Mouse (Mus musculus) lung, postnatal 10 days (tissue): ENCODE results near the gene Cenpn.

Experiments
- DNase-seq: peaks from one replicate; pipeline ENCODE4 v3.0.0; 2021

Gene Cenpn

DNA sequence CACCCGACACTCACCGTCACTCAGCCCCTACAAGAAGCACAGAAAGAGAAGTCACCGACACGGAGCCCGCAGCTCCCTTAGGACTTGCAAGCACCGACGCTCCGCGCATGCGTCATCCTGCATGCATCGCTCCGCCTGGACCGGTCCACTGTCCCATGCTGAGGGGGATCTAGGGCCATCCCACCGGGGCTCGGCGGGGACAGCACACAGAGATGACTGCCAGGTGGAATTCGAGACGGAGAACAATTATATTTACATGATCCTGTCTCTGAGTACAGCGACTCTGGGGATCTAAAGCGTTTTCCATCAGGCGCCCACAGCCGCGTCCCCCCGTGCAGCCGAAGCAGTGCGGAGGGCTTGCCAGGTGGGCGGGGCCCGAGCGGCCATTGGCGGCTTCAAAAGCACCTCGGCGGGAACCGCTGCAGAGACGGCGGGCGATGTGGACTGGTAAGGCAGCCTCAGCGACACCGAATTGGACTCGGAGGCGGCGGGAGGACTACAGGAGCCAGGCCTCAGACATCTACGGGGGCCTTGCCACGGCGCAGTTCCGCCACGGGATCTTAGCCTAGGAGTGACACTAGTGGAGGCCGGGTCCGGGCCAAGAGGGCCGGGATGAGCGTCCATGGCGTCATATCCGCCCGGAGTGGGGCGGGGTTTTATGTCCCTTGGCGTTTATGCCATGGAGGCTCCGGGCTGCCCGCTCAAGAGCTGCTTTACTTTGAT, at the start of gene Cenpn, which contains the start of gene Cmc2:
Gene Cenpn (plus strand): TSS at position 394 of the 723 bp plus-strand sequence.
Gene Cmc2 (minus strand): TSS at position 119 of the 723 bp plus-strand sequence.
- DNase-seq = peak; percentile 94

DNA sequence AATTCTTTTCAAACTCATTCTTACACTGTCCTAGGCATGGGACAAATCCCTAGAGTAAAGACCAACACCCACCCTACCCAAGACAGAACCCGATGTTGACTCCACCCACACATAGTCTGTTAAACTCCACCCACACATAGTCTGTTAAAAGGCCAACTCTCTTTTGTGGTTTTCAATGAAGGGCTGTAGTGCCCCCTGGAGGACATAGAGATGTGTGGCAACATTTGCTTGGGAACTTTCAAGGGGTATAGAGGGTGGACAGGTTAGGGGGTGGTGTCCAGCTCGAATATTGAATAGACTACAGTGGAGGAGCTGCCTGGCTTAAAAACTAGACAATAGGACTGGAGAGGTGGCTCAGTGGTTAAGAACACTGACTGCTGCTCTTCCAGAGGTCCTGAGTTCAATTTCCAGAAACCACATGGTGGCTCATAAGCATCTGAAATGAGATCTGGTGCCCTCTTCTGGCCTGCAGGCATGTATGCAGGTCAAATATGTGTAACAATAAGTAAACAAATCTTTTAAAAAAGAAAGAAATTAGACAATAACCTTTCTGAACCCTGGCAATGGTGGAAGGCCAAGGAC, 48.7 kb upstream of the Cenpn start:
- peak; percentile 35 for DNase-seq

DNA sequence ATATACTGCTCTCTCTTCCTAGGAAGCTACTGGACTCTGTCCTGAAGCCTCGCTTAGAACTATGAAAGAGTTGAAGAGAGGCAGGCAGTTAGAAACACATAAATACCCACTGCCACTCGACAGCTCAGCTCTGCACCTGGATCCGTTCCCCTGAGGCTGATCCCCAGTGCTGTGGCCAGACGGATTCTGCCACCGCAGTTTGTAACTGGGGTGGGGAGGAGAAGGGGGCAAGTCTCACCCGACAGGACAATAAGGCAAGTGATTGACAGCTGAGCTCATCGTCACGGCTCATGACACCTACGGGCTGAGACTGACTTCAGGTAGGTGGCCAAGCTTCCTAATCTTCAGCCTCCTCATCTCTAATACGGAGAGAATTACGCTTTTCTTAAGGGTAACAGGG, 47.9 kb upstream of the Cenpn start:
- no peak for DNase-seq

DNA sequence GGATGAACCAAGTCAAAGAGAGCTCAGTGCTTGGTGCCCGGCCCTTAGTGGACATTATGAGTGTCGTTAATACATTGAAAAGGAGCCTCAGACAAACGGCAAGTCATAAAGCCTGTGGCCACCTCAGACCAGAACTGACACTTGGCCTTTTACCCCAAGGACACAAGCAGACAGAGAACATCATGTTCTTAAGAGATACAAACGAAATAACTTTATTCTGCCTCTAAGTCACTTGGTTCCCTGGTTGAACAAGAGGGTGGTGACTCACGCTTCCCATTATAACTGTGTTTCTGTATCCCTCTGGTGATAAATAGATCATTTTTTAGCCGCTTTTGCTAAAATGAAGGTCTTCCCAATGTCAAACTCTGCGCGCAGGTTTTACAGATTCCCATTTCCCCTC, 47.5 kb upstream of the Cenpn start:
- DNase-seq = no peak

DNA sequence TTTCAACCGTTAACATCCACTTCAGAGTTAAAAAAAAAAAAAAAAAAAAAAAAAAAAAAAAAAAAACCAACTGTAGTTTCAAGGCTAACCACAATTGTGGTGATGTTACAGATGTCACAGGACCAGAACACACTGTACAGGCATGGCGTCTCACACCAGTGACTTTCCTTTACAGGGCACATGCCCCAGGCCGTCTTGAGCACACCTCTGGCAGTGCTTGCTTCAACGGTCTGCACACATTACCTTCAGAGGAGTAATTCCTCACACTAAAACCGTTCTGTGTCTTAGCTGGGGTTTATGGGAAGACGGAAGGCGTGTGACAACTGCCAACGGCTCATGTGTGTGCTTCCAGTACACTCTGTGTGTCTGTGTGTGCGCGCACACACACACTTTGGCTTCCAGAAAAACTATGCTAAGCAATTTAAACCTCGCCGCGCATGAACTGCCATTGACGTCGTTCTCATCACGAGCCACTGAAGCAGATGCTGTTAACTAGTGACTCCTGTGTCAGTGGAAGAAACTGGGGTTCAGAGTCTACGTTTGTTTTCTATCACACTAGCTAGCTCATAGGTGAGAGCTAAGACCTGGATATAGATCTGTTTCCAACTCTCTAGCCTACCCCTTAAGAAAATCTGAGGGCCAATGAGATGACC, 45.6 kb upstream of the Cenpn start:
- no peak for DNase-seq

DNA sequence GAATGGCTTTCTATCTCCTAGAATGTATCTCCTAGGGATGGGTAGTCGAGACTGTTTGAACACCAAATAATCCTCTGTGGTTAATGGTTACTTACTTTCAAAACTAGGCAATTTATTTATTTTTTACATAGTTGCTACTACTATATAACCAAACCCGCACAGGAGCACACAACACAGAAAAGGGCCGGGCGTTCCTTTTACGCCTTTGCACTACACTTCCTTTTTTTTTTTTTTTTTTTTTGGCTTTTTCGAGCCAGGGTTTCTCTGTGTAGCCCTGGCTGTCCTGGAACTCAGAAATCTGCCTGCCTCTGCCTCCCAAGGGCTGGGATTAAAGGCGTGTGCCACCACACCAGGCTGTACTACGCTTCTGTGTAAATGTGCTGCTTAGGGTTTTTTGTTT, 40.1 kb upstream of the Cenpn start:
- no peak for DNase-seq

DNA sequence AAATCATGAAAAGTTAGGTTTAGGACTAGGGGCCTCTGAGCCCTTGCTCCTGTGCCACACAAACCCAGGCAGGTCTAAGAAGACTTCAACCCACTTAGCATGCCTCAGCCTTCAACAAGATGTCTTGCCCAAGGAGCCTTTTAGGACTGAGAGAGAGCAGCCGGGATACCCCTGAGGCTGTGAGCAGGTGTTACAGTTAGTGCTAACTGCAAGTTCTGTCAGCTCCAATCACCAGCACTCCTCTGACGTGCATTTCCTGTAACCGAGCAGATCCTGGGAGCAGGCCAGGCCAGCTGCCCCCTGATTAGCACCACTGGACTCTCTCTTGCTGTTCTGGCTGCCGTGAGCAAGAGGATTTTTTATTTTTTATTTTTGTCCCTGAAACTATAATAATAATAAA, 33.7 kb upstream of the Cenpn start:
- DNase-seq = no peak

DNA sequence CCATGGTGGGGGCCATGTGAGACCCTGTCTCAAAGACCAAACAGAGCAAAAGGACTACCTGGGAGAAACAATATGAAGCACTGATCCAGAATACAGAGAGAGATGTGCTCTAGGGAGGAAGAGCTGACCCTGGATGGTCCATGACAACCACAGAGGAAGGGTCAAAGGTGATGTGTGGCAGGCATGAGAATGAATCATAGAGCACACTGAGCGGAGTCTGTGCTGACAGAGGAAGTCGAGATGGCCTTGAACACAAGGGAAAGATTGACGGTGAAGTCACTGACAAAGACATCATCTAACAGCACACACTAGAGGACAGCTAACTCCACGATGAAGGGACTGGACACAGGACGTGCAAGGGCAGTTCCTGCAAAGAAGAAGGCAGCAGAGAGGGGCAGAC, 30.1 kb upstream of the Cenpn start:
- no peak for DNase-seq

DNA sequence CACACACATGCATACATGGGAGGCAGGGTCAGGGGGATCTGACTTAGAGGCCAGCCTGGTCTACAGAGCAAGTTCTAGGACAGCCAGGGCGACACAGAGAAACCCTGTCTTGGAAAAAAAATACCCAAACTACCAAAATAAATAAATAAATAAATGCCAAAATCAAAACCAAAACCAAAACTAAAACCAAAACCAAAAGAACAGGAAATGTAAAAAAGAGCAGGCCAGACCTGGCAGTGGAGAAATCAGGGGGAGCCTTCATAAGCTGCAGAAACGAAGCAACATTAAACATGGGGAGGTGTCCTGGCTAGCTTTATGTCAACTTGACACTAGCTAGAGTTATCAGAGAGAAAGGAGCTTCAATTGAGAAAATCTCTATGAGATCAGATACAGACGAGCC, 29.4 kb upstream of the Cenpn start:
- no peak for DNase-seq

DNA sequence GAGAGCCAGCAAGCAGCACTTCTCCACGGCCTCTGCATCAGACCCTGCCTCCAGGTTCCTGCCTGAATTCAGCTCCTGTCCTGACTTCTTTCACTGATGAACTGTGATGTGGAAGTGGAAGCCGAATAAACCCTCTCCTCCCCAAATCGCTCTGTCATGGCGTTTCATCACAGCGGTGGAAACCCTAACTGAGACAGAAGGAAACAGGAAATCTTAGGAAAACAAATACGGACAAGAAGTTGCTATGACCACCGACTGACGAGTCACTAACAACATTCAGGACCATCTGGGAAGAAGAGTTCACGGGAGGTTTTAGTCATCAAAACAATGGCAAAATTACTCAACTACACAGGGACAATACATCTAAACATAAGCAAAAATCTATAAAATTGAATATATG, 28.9 kb upstream of the Cenpn start:
- DNase-seq = peak; percentile 13

DNA sequence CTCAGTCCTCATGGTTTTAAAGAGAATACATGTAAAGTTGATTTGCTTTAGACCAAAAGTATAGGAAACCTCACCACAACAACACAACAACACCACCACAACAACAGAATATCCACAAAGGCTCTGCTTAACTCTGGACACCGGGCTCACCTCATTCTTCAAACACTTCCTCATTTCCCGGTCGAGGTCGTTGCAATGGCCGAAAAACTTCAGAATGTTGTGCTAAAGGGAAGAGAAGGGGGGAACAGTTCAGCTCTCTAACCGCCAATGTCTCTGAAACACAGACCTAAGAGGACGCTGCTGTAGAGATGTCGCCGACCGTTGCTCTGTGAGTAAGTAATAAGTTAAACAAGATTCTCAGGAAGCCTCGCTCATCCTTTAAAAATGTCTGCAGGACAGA, 27.6 kb upstream of the Cenpn start:
- DNase-seq = no peak

DNA sequence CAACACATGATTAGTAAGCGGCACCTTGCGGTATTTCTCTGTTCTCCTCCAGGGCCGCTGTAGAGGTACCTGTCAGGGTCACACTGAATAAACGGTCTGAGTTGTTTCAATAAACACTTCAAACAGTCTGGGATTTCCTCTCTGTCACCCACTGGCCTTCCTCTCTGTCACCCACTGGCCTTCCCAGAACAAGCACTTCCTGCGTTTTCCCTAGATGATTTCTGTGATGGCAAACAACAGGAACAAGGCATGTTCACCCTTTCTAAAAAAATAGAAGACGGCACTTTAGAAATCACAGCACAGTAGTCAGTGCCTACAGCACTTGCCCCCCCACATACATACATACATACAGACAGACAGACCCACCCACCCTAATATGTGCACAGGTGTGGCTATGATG, 26.0 kb upstream of the Cenpn start:
- DNase-seq = no peak

DNA sequence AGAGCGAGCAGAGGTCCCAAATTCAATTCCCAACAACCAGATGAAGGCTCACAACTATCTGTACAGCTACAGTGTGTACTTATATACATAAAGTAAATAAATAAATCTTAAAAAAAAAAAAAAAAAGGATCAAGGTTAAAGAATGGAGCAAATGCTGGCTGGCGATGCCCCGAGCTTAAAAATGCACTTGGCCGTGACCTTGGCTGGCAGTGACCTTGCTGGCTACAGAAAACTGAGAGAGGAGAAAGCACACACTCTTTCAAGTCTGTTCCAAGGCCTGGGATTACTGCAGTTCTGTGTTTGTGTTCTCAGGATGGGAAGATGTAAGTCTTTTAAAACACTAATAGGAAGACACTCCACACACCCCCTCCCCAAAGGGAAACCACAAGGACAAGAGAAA, 16.8 kb upstream of the Cenpn start:
- no peak for DNase-seq

DNA sequence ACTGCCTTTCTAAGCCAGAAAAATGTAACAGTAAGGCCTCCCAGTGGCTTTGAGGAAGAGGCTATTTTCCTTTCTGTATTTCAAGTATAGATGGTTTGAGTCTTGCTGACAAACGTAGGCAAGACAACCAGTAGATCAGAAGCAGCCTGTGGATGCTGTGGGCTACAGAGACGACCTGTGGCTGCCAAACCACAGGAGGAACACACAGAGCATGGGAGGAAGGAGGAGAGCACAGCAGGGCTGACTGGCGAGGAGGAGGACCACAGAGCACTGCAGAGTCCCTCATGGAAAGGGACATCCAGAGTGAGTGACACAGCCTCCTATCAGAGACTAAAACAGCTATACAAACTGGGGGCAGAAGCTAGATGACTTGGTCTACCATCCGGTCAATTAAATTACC, 16.3 kb upstream of the Cenpn start:
- DNase-seq = no peak

DNA sequence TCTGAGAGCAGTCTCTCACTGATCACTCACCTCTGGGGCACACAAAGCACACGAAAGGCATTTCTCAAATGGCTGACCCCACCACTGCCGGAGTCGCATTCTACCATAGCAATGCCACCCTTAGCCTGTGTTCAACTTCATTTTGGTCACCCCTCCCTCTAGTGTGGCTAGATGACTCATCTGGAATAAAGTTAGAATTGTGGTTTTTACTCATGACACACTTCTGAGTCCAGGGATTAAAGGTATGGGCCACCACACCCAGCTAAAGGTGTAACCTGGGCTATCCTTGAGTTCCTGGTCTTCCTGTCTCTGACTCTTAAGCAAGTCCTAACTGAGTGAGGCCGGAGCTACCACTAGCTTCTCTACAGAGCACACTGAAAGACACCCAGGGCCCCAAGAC, 15.7 kb upstream of the Cenpn start:
- DNase-seq = no peak

DNA sequence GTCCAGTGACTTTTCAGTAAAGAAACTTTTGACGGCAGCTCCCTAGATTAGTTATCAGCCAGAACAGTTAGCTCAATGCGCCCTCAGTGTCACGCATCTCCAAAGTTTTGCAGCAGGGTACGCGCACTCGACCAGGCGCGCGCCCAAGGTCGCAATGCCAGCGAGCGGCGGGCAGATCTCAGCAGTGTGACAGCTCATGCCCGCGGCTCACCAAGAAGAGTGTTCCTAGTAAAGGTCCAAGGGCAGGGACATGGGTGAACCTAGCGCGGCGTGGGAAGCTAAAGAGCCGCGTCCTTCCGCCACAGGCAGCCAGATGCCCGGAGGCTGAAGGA, 559 bp upstream of the Cenpn start:
- no peak for DNase-seq

DNA sequence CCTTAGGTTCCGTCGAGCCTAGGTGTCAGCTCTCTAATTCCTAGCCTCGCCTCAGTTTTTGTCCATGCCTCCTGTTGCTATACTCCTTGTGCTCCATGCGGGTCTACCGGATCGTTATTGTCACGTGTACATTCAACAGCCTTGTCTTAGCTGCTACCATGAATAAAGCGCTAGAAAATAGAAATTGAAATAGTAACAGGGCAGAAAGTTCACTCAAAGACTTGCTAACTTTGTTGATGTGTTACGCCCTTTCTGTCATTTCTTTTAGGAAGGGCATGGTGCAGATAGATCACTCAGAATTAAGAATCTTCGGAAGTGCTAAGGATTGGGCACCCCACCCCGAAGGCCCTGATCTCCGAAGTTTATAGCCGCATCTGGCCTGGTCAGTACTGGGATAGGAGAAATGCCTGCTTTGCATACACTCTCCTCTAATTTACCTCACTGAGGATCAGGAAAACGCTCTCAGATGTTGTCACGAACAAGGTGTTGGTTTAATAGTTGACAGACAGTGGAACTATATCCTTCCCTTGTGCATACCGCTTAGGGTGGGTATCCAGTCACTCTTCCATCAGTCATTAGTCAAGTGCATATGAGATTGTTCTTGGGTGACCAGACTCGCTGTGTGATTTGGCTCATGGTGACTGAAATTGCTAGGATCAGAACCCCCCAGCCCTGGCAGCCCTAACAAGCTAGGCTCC, 679 bp downstream of the Cenpn start:
- no peak for DNase-seq

DNA sequence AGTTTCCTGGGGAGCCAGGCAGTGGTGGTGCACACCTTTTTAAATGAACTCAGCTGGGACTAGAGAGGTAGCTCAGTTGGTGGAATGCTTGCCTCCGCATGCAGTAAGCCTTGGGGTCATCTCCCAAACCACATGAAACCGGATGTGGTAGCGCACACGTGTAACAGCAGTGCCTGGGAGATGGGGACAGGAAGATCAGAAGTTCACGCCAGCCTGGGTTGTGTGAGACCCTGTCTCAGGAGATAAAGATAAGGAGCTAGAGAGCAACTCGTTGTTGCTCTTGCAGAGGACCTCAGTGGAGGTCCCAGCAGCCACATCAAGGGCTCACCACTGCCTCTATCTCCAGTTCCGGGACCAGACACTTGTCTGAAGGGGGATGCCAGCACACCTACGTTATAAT, 2.0 kb downstream of the Cenpn start:
- DNase-seq = no peak

DNA sequence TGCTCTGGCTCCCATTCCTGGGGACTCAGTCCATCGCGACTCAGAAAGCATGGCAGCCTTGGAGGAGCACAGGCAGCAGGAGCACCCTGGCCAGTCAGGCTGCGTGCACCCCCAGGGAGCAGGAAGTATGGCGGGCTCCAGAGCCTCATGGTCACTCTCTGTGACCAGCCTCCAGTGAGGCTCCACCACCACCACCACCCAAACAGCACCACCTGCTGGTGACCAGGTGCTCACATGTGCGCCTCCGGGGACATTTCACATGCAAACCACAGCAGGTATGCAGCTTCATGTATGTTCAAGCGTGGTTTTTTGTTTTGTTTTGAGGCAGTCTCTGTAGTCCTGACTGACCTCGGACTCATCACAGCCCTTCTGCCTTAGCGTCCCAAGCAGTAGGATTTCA, 6.3 kb downstream of the Cenpn start:
- peak; percentile 53 for DNase-seq

DNA sequence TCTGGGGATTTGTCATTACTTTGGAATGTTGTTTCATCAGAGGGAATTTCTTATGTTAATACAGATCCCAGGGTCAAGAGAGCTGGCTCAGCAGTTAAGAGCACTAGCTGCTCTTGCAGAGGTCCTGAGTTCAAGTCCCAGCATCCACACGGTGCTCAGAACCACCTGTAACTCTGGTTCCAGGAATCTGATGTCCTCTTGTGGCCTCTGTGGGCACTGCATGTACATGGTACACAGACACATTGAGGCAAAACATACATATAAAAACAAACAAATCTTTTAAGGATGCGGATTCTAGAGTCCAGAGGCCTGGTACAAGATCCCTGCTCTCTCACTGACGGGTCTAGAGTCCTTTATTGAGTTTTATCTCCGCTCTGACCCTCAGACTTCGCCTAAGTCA, 7.1 kb downstream of the Cenpn start:
- no peak for DNase-seq

DNA sequence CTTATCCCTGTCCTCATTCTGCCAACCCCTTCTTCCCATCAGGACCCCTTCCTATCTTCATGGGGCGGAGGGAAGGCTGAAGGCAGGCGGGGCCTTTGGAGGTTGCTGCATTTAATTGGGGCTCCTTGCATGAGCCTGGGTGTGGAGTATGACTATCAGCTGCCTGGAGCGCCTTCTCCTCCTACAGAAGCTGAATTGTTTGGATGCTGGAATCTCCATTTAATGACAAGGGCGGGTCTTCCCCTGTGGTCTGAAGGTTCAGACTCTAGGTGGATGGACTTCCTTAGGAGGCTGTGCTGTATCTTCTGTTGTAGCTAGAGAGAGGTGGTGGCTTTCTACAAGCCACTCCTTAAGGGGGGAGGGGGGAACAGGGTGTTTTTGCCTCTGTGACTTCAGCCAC, 13.4 kb downstream of the Cenpn start:
- no peak for DNase-seq

DNA sequence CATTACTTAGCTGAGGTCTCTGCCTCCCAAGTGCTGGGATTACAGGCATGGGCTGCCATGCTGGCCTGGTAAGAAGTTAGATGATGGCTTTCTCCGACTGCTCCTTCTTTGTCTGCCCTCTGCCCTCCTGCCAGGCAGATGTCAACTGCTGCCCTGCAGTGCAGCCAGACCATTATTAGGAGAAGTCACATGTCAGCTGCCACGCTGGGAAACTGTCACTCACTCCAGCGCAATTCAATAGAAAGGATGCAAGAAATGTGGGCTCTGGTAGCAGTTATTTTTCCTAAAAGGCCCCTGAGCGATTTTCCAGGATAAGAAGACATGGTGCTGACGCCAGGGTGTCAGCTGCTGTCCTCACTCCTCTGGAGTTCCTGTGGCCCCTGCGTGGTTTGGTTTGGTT, 14.0 kb downstream of the Cenpn start:
- DNase-seq = no peak

DNA sequence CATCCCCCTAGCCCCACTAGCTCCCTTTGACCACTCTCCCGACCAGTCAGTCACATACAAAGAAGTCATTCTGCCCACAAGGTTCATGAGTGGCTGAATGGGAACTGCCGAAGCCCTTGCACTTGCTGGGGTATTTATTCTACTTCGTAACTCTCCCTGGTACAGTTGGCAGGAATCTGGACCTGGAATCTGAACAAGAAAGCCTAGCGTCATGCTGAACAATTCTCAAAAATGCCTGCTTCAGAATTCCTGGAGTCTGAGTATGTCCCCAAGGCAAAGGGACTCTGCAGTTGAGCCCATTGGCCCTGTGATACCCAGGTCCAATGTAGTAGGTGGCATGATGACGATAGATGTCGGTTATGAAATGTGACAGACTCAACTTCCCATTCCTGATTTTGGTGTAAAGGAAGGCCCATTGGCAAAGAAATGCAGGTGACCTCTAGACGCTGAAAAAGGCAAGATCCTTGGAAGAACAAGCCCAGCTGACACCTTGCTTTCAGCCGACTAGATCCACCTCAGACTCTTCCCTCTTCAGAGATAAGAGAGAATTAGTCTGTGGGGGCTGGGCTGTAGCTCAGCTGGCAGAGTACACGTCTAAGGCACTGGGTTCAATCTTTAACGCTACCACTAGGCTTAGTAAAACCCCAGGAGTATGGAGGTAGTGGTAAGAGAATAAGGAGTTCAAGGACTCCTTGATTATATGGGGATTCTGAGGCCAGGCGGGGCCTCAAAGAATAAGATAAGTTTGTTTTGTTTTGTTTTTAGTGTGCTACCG, 20.9 kb downstream of the Cenpn start:
- peak; percentile 18 for DNase-seq
